Mouse (Mus musculus): ENCODE results near the gene 5830473C10Rik.

DNA sequence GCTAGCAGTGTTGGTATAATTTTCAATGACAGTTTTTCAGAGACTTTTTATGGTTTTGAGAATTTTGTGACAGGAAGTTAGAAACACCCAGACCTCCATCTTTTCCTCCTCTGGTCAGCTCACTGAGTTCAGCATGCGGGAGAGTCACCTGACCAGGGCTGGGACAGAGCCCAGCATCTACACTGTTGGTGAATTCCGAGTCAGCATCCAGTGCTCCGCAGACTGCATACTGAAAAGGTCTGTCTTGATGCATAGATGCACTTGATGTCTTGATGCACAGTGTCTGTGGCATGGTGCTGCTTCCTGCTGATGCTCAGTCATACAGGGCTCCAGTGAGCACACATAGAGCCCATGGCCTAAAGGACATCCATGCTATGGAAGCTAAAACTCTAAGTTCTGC lies 67.1 kb downstream of the 5830473C10Rik start:
- TF ChIP-seq POLR2A (IDR thresholded peaks at IDR 0.05; ENCODE audit: control insufficient read depth, low read depth, low read length) (no peak), CTCF (IDR thresholded peaks at IDR 0.05; ENCODE audit: control insufficient read depth, insufficient read depth, insufficient replicate concordance, low read depth, low read length) (no peak)
